Mouse (Mus musculus): ENCODE measurements around the gene Cmc2.
A peak's percentile ranks its signal among the peaks of the same experiment; 100 is the strongest.

Gene Cmc2

DNA sequence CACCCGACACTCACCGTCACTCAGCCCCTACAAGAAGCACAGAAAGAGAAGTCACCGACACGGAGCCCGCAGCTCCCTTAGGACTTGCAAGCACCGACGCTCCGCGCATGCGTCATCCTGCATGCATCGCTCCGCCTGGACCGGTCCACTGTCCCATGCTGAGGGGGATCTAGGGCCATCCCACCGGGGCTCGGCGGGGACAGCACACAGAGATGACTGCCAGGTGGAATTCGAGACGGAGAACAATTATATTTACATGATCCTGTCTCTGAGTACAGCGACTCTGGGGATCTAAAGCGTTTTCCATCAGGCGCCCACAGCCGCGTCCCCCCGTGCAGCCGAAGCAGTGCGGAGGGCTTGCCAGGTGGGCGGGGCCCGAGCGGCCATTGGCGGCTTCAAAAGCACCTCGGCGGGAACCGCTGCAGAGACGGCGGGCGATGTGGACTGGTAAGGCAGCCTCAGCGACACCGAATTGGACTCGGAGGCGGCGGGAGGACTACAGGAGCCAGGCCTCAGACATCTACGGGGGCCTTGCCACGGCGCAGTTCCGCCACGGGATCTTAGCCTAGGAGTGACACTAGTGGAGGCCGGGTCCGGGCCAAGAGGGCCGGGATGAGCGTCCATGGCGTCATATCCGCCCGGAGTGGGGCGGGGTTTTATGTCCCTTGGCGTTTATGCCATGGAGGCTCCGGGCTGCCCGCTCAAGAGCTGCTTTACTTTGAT lies at the start of gene Cmc2, which contains the start of gene Cenpn:
Gene Cmc2 (minus strand): TSS at position 119 of the 723 bp plus-strand sequence.
Gene Cenpn (plus strand): TSS at position 394 of the 723 bp plus-strand sequence.
- DNase-seq = peak; percentile 94

DNA sequence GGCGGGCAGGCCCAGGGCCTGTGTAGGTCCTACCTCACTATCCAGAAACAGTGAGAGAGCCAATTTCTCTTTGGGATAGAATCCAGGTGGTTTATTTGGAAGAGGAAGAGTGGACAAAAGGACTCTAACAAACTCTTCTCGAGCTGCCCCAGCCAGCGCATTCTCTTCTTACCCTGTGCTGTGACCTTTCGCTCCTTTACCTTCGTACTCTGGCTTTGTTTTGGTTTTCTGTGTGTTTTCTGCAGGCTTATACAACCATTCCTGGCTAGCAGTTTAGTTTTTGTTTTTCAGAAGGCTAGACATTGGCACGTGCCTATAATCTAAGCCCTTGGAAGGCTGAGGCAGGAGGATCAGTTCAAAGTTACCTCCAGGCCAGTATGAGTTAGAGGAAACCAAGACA lies 48.3 kb upstream of the Cmc2 start:
- no peak for DNase-seq

DNA sequence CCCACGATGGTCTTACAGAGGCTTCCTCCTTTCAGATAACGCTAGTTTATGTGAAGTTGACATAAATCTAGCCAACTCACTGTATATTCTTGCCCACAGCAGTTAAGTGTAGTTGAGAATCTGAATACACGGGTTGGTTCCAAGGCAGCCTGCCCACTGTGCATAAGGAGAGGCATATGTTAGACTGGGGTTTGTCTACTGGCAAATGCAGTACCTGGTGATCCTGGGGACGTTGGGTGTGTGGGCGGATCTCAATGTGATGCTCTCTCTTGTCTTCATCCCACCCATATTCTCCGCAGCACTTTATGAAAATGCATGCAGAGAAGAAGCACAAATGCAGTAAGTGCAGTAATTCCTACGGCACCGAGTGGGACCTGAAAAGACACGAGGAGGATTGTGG lies 33.2 kb upstream of the Cmc2 start:
- DNase-seq = no peak

DNA sequence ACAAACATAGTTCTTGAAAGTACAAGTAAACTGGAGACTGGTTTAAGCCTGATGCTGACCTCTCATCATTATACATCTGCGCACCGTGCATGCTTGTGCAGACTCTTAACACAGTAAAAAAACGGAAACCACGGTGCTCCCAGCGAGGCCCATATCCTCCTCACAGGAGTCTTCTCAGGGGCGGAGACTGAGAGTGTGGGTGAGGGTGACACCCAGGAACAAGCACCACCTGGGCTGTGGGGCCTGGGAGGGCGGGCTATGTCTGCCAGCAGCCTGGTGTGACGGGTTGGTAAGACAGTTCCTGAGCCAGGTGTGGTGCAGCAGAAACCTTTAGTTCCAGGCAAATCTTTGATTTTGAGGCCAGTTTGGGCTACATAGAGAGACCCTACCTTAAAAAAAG lies 31.2 kb upstream of the Cmc2 start:
- DNase-seq = no peak

DNA sequence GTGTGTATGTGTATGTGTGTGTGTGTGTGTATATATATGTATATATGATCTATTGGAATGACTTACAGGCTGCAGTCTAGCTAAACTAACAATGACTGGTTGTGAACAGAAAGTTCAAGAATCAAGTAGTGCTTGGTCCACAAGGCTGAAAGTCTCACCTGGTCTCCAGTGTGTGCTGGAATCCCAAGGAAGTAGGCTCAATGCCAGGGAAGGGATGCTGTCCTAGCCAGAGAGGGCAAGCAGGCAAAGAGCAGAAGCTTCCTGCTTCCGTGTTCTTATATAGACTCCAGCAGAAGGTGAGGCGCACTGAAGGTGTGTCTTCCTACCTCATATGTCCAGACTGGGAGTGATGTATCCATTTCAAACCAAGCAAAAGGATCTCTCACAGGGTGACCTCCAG lies 30.5 kb upstream of the Cmc2 start:
- DNase-seq = peak; percentile 18

DNA sequence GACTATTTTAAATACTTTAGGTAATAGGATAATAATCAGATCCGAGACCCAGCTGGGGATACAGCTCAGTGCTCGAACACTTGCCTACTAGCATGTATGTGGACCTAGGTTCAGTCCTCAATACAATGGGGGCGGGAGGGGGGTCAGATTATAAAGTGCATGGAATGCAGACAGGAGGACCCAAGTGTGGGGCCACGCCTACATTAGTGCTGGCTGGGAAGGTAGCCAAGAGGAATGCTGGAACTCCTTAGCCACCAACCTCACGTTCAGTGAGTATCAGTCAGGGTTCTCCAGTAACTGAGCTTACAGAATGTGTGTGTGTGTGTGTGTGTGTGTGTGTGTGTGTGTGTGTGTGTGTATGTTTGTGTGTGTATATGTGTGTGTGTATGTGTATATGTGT lies 30.1 kb upstream of the Cmc2 start:
- DNase-seq = peak; percentile 59

DNA sequence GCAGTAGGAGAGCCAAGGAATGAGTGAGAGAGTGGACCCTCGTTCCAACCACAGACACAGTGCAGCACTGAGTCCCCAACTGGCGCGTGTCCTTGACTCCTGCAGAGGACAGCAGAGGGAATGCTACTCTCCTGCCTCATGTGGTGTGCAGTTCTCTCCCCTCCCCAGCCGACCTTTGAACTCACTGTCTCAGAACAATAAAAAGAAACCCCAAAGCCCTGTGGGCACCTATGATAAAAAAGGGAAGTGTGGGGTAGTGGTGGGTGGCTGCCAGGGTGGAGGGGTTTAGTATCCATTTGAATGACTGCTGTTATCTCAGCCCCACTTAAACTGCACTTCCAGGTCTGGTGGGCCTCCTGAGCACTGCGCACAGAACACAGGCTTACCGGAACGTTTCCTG lies 26.3 kb upstream of the Cmc2 start:
- peak; percentile 6 for DNase-seq

DNA sequence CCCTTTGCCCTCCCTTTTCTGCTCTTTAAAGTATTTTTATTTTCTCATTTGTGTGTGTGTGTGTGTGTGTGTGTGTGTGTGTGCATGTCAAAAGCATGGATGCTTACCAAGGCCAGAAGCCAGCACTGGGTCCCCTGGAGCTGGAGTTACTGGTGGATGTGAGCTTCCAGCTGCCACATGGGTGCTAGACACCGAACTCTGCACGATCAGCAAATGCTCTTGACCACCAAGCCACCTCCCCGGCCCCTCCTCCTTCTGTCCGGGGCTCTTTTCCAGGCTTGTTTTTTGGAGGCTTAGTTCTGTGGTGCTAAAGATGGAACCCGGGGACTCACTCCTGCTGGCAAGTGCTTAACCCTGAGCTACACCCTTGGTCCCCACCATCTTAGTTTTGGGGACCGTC lies 25.6 kb upstream of the Cmc2 start:
- peak; percentile 45 for DNase-seq

DNA sequence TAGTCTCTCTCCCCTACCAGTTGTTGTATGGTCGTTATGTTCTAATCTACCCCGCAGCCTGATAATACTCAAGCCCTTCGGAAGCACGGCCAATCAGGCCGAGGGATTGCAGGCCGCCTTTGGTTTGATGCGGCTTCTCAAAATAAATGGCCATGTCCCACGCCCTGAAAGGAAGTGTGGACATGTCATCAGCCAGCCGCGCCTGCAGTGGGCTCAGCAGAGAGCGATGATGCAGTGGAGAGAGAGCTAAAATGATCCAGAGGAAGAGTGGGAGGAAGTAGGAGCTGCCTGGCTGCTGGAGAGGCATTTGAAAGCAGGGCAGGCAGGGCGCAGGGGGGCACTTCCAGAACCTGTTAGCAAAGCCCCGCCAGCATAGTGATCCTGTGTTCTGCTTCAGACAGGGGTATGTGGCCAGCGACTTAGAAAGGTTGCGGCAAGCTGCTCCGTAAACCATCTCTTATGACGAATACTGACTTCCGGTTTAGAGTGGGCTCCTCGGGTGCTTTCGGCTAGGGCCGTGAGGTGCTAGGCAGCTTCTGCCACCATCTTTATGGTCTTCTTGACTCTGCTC lies 25.1 kb upstream of the Cmc2 start:
- DNase-seq = peak; percentile 24

DNA sequence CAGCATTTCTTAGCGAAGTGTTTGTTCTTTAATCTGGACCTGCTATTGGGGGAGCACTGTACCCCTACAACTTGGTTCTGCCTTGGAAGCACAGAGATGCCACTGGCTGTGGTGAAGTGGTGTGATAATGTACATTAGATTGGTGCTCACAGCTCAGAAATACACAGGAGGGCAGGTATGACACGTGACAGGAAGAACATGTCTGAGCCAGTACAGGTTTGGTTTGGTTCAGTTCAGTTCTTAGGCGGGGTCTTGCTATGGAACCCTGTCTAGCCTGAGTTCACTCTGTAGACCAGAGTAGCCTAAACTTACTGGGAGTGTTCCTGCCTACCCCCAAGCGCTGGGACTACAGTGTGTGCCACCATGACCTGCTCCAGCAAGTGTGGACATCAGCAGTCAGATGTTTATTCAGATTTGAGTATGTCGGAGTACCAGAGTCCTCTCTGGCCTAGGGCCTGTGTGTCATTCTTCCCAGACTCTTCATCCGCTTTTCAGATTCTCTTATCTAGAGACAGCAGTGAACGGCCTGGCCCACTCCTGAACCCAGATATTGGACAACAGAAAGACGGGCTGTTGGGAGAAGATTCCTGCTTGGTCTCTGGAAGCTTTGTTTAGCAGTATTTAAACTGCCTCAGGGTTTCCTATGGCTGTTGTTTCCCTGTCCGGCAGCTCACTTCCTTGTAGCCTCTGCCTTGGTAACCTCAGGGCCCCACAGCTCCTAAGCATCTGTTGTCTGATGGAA lies 24.1 kb upstream of the Cmc2 start:
- DNase-seq = no peak

DNA sequence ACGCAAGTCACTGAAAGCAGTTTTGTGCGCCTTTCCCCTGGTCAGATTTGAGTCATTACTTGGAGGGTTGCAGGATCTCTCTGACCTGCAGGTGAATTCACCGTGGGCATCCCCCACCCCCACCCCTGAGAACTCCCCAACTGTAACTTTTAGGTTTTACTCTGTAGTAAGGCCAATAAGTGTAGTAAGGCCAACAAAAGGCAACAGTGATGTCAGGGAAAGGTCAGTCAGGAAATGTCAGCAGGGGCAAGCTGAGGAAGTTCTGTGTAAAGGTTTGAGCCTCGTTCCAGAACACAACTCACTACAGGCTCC lies 23.1 kb upstream of the Cmc2 start:
- DNase-seq = no peak

DNA sequence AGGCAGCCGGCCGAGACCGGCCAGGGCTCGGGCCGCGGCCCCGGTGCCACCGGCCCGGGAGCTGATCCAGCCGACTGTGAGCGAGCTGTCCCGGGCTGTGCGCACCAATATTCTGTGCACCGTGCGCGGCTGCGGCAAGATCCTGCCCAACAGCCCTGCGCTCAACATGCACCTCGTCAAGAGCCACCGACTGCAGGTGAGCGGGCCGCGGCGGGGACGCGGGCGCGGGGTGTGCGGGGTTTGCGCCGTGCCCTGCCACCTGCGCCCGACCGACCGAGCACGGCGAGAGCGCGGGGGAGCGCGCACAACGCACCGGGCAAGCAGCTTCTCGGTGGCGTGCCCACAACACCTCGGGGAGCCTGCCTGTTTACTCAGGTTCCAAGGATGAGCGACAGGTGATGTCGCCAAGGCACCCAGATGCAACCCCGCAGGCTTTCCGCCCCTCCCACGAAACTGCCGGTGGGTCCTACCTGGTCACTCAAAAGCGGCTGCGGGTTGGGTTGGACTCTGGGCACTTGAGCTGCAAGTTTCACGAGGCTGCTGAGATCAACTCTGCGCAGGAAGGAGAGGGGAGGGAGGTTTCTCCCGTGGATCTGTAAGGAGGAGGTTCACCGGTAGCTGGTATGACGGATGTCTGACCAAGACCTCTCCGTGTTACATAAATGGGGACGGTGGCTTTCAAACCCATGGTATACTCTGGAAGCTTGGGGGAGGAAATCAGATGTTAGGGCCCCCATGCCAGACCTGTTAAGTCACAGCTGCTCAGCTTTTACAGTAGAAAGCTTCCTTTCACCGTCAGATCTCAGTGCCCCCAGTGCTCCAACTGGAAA lies 22.5 kb upstream of the Cmc2 start:
- peak; percentile 45 for DNase-seq

DNA sequence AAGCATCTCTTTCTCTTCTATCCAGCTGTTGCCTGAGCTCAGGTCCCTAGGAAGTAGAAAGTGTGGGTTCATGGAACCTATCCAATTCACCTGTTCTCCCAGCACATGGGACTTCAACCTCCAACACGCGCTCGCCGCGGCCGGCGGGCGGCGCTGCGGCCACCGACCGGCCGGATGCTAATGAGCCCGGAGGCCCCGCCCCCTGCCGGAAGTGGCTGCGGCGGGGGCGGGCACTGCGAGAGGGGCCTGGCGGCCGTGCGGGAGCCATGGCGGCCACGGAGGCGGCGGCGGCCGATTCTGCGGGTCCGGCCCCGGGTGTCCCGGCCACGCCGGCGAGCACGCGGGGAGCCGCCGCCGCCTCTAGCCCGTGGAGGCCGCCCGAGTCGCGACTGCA lies 21.9 kb upstream of the Cmc2 start, which contains the start of gene Atmin:
Gene Atmin (plus strand): TSS at position 233 of the 394 bp plus-strand sequence.
- DNase-seq = peak; percentile 90

DNA sequence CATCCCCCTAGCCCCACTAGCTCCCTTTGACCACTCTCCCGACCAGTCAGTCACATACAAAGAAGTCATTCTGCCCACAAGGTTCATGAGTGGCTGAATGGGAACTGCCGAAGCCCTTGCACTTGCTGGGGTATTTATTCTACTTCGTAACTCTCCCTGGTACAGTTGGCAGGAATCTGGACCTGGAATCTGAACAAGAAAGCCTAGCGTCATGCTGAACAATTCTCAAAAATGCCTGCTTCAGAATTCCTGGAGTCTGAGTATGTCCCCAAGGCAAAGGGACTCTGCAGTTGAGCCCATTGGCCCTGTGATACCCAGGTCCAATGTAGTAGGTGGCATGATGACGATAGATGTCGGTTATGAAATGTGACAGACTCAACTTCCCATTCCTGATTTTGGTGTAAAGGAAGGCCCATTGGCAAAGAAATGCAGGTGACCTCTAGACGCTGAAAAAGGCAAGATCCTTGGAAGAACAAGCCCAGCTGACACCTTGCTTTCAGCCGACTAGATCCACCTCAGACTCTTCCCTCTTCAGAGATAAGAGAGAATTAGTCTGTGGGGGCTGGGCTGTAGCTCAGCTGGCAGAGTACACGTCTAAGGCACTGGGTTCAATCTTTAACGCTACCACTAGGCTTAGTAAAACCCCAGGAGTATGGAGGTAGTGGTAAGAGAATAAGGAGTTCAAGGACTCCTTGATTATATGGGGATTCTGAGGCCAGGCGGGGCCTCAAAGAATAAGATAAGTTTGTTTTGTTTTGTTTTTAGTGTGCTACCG lies 21.2 kb upstream of the Cmc2 start:
- DNase-seq = peak; percentile 18

DNA sequence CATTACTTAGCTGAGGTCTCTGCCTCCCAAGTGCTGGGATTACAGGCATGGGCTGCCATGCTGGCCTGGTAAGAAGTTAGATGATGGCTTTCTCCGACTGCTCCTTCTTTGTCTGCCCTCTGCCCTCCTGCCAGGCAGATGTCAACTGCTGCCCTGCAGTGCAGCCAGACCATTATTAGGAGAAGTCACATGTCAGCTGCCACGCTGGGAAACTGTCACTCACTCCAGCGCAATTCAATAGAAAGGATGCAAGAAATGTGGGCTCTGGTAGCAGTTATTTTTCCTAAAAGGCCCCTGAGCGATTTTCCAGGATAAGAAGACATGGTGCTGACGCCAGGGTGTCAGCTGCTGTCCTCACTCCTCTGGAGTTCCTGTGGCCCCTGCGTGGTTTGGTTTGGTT lies 14.3 kb upstream of the Cmc2 start:
- DNase-seq = no peak

DNA sequence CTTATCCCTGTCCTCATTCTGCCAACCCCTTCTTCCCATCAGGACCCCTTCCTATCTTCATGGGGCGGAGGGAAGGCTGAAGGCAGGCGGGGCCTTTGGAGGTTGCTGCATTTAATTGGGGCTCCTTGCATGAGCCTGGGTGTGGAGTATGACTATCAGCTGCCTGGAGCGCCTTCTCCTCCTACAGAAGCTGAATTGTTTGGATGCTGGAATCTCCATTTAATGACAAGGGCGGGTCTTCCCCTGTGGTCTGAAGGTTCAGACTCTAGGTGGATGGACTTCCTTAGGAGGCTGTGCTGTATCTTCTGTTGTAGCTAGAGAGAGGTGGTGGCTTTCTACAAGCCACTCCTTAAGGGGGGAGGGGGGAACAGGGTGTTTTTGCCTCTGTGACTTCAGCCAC lies 13.7 kb upstream of the Cmc2 start:
- no peak for DNase-seq

DNA sequence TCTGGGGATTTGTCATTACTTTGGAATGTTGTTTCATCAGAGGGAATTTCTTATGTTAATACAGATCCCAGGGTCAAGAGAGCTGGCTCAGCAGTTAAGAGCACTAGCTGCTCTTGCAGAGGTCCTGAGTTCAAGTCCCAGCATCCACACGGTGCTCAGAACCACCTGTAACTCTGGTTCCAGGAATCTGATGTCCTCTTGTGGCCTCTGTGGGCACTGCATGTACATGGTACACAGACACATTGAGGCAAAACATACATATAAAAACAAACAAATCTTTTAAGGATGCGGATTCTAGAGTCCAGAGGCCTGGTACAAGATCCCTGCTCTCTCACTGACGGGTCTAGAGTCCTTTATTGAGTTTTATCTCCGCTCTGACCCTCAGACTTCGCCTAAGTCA lies 7.3 kb upstream of the Cmc2 start:
- no peak for DNase-seq

DNA sequence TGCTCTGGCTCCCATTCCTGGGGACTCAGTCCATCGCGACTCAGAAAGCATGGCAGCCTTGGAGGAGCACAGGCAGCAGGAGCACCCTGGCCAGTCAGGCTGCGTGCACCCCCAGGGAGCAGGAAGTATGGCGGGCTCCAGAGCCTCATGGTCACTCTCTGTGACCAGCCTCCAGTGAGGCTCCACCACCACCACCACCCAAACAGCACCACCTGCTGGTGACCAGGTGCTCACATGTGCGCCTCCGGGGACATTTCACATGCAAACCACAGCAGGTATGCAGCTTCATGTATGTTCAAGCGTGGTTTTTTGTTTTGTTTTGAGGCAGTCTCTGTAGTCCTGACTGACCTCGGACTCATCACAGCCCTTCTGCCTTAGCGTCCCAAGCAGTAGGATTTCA lies 6.6 kb upstream of the Cmc2 start:
- peak; percentile 53 for DNase-seq

DNA sequence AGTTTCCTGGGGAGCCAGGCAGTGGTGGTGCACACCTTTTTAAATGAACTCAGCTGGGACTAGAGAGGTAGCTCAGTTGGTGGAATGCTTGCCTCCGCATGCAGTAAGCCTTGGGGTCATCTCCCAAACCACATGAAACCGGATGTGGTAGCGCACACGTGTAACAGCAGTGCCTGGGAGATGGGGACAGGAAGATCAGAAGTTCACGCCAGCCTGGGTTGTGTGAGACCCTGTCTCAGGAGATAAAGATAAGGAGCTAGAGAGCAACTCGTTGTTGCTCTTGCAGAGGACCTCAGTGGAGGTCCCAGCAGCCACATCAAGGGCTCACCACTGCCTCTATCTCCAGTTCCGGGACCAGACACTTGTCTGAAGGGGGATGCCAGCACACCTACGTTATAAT lies 2.3 kb upstream of the Cmc2 start:
- DNase-seq = no peak

DNA sequence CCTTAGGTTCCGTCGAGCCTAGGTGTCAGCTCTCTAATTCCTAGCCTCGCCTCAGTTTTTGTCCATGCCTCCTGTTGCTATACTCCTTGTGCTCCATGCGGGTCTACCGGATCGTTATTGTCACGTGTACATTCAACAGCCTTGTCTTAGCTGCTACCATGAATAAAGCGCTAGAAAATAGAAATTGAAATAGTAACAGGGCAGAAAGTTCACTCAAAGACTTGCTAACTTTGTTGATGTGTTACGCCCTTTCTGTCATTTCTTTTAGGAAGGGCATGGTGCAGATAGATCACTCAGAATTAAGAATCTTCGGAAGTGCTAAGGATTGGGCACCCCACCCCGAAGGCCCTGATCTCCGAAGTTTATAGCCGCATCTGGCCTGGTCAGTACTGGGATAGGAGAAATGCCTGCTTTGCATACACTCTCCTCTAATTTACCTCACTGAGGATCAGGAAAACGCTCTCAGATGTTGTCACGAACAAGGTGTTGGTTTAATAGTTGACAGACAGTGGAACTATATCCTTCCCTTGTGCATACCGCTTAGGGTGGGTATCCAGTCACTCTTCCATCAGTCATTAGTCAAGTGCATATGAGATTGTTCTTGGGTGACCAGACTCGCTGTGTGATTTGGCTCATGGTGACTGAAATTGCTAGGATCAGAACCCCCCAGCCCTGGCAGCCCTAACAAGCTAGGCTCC lies 954 bp upstream of the Cmc2 start:
- DNase-seq = no peak

DNA sequence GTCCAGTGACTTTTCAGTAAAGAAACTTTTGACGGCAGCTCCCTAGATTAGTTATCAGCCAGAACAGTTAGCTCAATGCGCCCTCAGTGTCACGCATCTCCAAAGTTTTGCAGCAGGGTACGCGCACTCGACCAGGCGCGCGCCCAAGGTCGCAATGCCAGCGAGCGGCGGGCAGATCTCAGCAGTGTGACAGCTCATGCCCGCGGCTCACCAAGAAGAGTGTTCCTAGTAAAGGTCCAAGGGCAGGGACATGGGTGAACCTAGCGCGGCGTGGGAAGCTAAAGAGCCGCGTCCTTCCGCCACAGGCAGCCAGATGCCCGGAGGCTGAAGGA lies 284 bp downstream of the Cmc2 start:
- DNase-seq = no peak

DNA sequence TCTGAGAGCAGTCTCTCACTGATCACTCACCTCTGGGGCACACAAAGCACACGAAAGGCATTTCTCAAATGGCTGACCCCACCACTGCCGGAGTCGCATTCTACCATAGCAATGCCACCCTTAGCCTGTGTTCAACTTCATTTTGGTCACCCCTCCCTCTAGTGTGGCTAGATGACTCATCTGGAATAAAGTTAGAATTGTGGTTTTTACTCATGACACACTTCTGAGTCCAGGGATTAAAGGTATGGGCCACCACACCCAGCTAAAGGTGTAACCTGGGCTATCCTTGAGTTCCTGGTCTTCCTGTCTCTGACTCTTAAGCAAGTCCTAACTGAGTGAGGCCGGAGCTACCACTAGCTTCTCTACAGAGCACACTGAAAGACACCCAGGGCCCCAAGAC lies 15.4 kb downstream of the Cmc2 start:
- no peak for DNase-seq
